Mouse (Mus musculus): ENCODE measurements at regions not wholly inside any gene's neighbourhood (a gene's known extent, or its start where the extent isn't known, plus 50 kb on each side); places are given as distances from the start of the nearest gene placed in this dataset.
A peak's percentile ranks its signal among the peaks of the same experiment; 100 is the strongest.
"Not testable (repeated sequence)": the region's sequence is repeated elsewhere in the genome, so short reads cannot be mapped to it uniquely, and the experiment has no call there.

DNA sequence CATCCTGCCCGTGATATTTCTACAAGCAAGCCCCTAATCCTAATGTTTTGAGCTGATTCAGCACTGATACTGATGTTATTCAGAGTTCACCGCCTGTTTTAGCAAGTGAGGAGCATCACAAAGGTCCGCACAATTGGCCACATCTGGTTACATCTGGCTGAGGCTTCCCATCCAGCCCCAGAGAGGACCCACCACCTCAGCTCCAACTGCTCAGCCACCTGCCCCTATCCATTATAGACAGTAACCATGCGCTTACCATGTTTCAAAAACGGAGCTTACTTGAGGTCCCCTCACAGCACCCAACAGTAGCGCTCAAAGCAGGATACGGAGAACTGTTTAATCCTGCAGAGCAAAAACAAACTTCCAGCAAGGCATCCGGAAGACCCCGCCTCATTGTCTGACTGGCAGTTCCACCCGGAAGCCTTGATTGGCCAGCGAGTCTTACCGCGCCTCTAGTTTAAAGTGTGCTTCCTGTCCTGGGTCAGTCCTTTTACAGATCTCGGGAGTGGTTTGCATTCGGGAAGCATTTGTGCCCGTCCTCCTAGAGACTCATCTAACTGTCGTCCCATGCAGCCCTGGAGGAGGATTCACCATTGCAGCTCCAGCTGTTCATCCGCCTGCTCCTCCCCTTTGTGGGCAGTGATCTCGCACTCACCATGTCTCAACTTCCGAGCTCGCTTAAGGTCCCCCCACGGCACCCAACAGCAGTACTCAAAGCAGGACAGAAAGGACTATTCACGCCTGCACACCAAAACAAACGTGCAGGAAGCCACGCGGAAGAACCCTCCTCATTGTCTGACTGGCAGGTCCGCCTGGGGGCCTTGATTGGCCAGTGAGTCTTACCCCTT, 69.9 kb upstream of the Zfp825 start:
- peak overlapping the region; percentile 67 for H3K9ac ChIP-seq
- peak; percentile 99 for ATAC-seq (ENCODE audit: low FRiP score)
- H3K27me3 ChIP-seq; H3K4me1 ChIP-seq; H3K9me3 ChIP-seq (replicated peaks); H3K36me3 ChIP-seq: not testable (repeated sequence)
- H3K4me2 ChIP-seq (replicated peaks): peak overlapping the region; percentile 74
- H3K27ac ChIP-seq: peak overlapping the region; percentile 49
- peak overlapping the region; percentile 54 for H3K4me3 ChIP-seq
- 3% methylated on average over 27 of the region's 27 CpGs for WGBS

DNA sequence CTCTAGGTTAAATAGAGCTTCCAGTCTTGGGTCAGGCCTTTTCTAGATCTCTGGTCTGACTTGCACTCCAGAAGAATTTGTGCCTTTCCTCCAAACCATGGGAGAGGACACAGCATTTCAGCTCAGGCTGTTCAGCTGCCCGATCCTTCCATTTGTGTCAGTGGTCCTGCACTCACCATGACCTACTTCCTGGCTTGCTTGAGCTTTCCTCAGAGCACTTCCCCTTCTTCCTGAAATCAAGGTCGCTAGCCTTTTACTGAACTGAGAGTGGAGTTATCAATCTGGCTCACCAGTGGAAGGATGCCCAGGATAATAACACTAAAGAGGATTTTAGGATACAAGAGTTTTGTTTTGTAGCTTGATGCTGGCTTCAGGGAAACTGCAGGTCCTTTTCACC, 70.5 kb upstream of the Zfp825 start:
- not testable (repeated sequence) for H3K4me1 ChIP-seq; ATAC-seq (ENCODE audit: low FRiP score)
- peak overlapping the region; percentile 49; the same call in 1 of the 2 replicates for H3K27ac ChIP-seq

DNA sequence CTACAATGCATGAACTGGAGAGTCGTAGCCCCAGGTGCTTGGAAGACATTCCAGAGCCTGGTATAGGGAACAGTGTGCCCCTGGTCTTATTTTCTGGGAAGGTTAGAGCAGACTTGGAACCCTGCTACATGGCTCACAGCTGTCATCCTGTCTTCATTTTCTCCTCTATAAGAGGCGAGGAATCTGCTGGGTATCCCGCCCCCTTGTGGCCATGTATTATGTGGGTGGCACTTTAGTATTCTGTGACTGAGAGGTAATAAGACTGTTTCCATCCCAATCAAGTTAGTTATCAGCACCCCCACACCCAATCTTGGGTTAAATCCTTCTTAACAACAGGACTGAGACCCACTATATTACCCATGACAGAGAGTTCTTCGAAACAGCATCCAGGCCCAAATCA, 69.4 kb upstream of the Erap1 start:
- not testable (repeated sequence) for ATAC-seq (ENCODE audit: low FRiP score); H3K9ac ChIP-seq; H3K4me3 ChIP-seq; H3K36me3 ChIP-seq; H3K4me2 ChIP-seq (replicated peaks); H3K27me3 ChIP-seq; H3K4me1 ChIP-seq; H3K27ac ChIP-seq
- WGBS: 63% methylated on average over 4 of the region's 4 CpGs
- peaks cover 10% of the 10 kb centered on the region for H3K9me3 ChIP-seq (replicated peaks)

More for the DNA sequence above, 70.5 kb upstream of the Zfp825 start:
- Histone ChIP-seq H3K4me3 (peak overlapping the region; percentile 54), H3K4me2 (replicated peaks) (peak overlapping the region; percentile 74), H3K9ac (peak overlapping the region; percentile 67)
- not testable (repeated sequence) for H3K36me3 ChIP-seq; H3K27me3 ChIP-seq; H3K9me3 ChIP-seq (replicated peaks)
- 10% methylated on average over 2 of the region's 2 CpGs for WGBS
